Mouse (Mus musculus) heart, embryonic 16.5 days (tissue): ENCODE measurements around the gene Tinagl1. TPM values are rescaled to one million over a fixed set of nuclear protein-coding genes. Genes with fewer than 3 reads are reported as not detected.

ENCODE experiments used
- ATAC-seq: fragments of 200-750 bp; cut with Nextera tagmentation; replicated peaks from 2 replicates; pipeline ENCODE4 v1.8.0; 2017; ENCODE audit warnings: moderate number of reproducible peaks; ENCODE audit not compliant: insufficient read depth, low FRiP score; ENCODE audit errors: extremely low read depth
- H3K27ac ChIP-seq: fragments of 300-500 bp; sonication (generic); 2 replicates; pipeline ENCODE4 v1.5.1; 2014; ENCODE audit warnings: mild to moderate bottlenecking, low read length, control low read depth, moderate library complexity
- H3K27me3 ChIP-seq: fragments of 300-500 bp; sonication (generic); 2 replicates; pipeline ENCODE4 v1.6.1; 2014; ENCODE audit warnings: low read length, mixed read lengths; ENCODE audit not compliant: control insufficient read depth, insufficient read depth
- H3K36me3 ChIP-seq: fragments of 300-500 bp; sonication (generic); 2 replicates; pipeline ENCODE4 v1.6.1; 2014; ENCODE audit not compliant: control insufficient read depth, insufficient read depth
- H3K4me1 ChIP-seq: fragments of 300-500 bp; sonication (generic); 2 replicates; pipeline ENCODE4 v1.6.1; 2014; ENCODE audit warnings: low read length, mixed read lengths; ENCODE audit not compliant: control insufficient read depth, insufficient read depth
- H3K4me2 ChIP-seq: fragments of 300-500 bp; sonication (generic); 2 replicates; pipeline ENCODE4 v1.6.1; 2014; ENCODE audit warnings: low read depth, mild to moderate bottlenecking, control low read depth, low read length
- H3K4me3 ChIP-seq: fragments of 300-500 bp; sonication (generic); 2 replicates; pipeline ENCODE4 v1.5.1; 2014; ENCODE audit warnings: mild to moderate bottlenecking, control low read depth, low read length
- H3K9ac ChIP-seq: fragments of 300-500 bp; sonication (generic); 2 replicates; pipeline ENCODE4 v1.6.1; 2014; ENCODE audit warnings: low read length, control low read depth
- H3K9me3 ChIP-seq: fragments of 300-500 bp; sonication (generic); replicated peaks from 2 replicates; pipeline ENCODE4 v1.6.1; 2016; ENCODE audit warnings: low read length; ENCODE audit not compliant: control insufficient read depth
- WGBS: fragments of 180-500 bp; shearing (Covaris S2); extraction: QIAGEN DNeasy Blood & Tissue Kit; methylation state at CpG from one replicate; pipeline ENCODE4 v1.1.7; 2014; 5-methylcytosine and 5-hydroxymethylcytosine counted together
- polyA plus RNA-seq: library from polyadenylated mRNA; unstranded; fragments of >200 nt; fragmentation: Nextera tagmentation; extraction: Ambion mirVana; gene quantifications from 2 replicates; pipeline ENCODE4 v1.2.1, GENCODE M21; 2015

The Tinagl1 gene
- polyA plus RNA-seq, 1 experiment from 2014 or later = 61.2 TPM

DNA sequence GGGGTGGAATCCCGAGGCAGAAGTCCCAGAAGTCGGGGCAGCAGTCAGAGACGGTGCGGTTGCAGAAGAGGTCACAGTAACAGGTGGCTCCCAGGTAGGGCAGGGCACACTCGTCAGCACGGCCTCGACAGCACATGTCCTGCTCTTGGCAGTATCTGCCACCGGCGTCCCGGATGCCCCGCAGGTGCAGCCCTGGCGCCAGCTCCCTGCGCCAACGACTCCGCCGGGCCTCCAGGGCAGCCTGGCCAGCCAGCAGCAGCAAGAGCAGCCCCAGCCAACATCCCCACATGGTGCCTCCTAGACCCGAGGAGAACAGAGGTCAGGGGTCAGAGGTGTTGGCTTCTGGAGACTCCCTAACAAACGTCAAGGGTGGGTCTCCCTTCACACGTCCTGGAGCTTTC is 1.0 kb downstream of the Tinagl1 start:
- Histone ChIP-seq H3K36me3 (no peaks in the 10 kb centered on the region), H3K4me3 (peak overlapping the region; percentile 50), H3K9me3 (no peaks in the 10 kb centered on the region), H3K9ac (peak overlapping the region; percentile 72), H3K27ac (peak overlapping the region; percentile 10; the same call in 1 of the 2 replicates), H3K4me1 (peaks cover 68% of the 10 kb centered on the region), H3K27me3 (no peaks in the 10 kb centered on the region), H3K4me2 (peak overlapping the region; percentile 66)
- WGBS = 43% methylated on average over 19 of the region's 19 CpGs
- no peak for ATAC-seq

DNA sequence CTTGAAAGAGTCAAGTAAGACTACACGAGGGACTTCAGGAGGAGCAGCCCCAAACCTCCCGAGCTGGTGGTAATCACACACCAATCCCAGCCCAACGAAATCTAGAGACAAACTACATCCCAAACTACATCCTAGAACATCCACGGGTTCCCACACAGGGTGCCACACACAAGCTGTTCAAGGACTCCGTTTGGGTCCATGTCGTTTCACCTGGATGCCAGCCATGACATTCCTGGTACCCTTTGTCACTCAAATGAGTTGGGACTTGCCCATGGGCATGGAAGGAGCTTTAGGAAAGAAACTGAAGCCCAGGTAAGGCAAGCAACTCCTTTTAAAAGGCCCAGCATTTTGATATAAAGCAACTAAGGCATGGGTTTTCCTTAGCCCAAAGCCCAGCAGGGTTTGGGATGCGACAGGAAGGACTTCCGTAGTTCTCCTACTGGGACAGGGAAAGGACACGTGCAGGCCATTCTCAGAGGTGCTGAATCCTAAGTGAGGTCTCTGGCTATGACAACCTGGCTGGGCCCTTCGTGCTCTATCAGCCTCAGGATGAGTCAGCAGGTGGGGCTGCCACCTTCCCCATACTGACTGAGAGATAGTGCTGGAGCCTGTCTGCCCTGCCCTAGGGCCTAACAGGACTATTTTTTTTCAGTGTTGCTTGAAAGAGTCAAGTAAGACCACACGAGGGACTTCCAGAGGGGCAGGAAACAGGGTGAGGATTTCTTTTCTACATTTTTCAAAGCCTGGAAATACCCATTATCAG is 1.7 kb downstream of the Tinagl1 start:
- H3K36me3 ChIP-seq = no peaks in the 10 kb centered on the region
- peak overlapping the region; percentile 66 for H3K4me2 ChIP-seq
- H3K4me1 ChIP-seq = peaks cover 74% of the 10 kb centered on the region
- H3K4me3 ChIP-seq = peak overlapping the region; percentile 50
- H3K9ac ChIP-seq = no peak overlapping the region; the same call in 1 of the 2 replicates
- H3K9me3 ChIP-seq = no peaks in the 10 kb centered on the region
- H3K27ac ChIP-seq = peak overlapping the region; percentile 88
- 54% methylated on average over 11 of the region's 11 CpGs for WGBS
- no peaks in the 10 kb centered on the region for H3K27me3 ChIP-seq
- ATAC-seq = no peak

DNA sequence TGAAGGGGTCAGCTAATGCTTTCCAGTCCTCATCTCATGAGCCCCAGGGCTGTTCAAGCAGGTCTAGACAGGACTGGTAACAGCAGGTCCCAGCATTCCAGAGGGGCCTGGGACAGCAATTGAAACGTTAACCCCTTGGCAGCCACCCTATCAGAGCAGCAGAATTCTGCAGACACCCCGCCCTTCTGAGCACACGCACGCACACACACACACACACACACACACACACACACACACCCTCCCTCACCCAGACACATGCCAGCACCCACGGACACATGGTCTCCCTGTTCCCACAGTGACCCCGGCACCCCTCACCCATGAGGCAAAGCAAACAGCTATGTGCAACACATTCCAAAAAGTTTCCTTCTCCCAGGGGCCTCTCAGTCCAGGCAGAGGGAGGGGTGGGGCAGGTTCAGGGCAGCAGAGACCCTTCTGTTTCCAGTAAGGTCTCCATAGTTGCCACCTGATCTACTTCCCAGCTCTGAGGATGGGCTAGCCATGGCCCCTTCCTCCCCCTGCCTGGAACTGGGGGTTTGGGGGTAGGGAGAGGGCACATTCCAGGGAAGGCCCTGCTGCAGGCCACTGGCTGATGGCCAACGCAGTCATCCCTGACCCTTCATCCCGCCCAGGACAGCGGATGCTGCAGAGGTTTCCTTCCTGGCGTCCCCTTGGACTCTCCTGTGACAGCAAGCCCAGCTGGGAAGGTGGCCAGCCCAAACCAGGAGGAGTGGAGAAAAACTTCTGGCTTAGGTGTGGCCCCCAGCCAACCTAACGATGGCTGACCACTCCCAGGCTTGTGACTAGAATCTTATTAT is 2.8 kb downstream of the Tinagl1 start:
- Histone ChIP-seq H3K4me2 (peak overlapping the region; percentile 66), H3K27ac (peak overlapping the region; percentile 88), H3K27me3 (no peaks in the 10 kb centered on the region), H3K9ac (peak overlapping the region; percentile 64), H3K4me3 (peak overlapping the region; percentile 21), H3K4me1 (peaks cover 78% of the 10 kb centered on the region), H3K36me3 (no peaks in the 10 kb centered on the region), H3K9me3 (no peaks in the 10 kb centered on the region)
- 9% methylated on average over 11 of the region's 11 CpGs for WGBS
- ATAC-seq = peak; percentile 46; the same call in 1 of the 2 replicates

DNA sequence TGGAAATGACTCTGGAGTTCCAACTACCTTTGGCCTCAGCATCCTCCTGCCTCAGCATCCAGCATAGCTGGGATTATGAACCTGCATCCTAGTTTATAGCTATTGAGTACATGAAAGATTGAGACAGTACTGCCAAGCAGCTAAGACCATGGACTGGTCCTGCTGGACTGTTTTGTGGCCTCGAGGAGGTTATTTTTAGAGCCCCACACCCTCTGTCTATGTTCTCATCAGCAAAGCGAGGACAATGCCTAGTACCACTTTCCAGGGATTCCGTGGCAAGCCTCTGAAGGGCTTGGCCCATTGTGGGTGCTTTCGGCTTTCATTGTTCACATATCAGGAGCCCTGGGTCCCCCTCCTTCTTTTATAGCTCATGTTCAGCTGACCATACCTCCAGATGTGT is 4.6 kb downstream of the Tinagl1 start:
- no peak overlapping the region for H3K9ac ChIP-seq
- H3K4me2 ChIP-seq = no peak overlapping the region
- H3K36me3 ChIP-seq = no peaks in the 10 kb centered on the region
- no peak for ATAC-seq
- no peaks in the 10 kb centered on the region for H3K27me3 ChIP-seq
- WGBS = 44% methylated on average over 4 of the region's 4 CpGs
- peak overlapping the region; percentile 2 for H3K27ac ChIP-seq
- H3K4me3 ChIP-seq = no peak overlapping the region
- peaks cover 75% of the 10 kb centered on the region for H3K4me1 ChIP-seq
- H3K9me3 ChIP-seq = no peaks in the 10 kb centered on the region

- no peak overlapping the region for H3K9ac ChIP-seq
- peak overlapping the region; percentile 90 for H3K27ac ChIP-seq
- ATAC-seq = no peak
- no peaks in the 10 kb centered on the region for H3K9me3 ChIP-seq
- H3K36me3 ChIP-seq = no peaks in the 10 kb centered on the region
- no peaks in the 10 kb centered on the region for H3K27me3 ChIP-seq
- no peak overlapping the region for H3K4me3 ChIP-seq
- 83% methylated on average over 16 of the region's 16 CpGs for WGBS
- no peak overlapping the region for H3K4me2 ChIP-seq
- H3K4me1 ChIP-seq = peaks cover 67% of the 10 kb centered on the region
Observed at GRCm38 (mm10) chr4:130169411-130169971, 5.4 kb downstream of the Tinagl1 start.

GRCm38 (mm10) chr4:130168280-130169183 is 6.4 kb downstream of the Tinagl1 start:
- Histone ChIP-seq H3K9me3 (no peaks in the 10 kb centered on the region), H3K4me3 (no peak overlapping the region; the same call in 1 of the 2 replicates), H3K27me3 (no peaks in the 10 kb centered on the region), H3K4me1 (peaks cover 66% of the 10 kb centered on the region), H3K27ac (peak overlapping the region; percentile 90), H3K36me3 (no peaks in the 10 kb centered on the region), H3K9ac (peak overlapping the region; percentile 62), H3K4me2 (peak overlapping the region; percentile 59)
- ATAC-seq = peak; percentile 80
- 34% methylated on average over 16 of the region's 16 CpGs for WGBS

DNA sequence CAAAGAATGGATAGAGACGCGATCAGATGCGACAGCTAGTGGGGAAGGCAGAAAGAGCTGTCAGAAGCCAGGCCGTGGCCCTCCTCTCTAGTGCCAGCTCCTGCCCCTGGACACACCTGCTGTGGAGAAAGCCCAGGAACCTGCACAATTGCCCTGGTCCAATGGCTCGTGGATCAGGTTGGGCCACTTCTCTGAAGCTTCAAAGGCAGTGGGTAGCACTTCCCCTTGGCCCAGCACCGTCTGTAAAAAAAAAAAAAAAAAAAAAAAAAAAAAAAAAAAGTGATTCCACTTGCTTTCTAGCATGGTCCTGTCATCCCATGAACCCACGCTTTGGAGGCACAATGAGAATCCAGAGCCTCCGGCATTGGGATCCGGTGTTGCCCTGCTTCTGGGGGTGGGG is 7.1 kb downstream of the Tinagl1 start:
- H3K36me3 ChIP-seq = no peaks in the 10 kb centered on the region
- 30% methylated on average over 9 of the region's 9 CpGs for WGBS
- no peak overlapping the region; the same call in 1 of the 2 replicates for H3K4me3 ChIP-seq
- peak overlapping the region; percentile 90 for H3K27ac ChIP-seq
- peaks cover 67% of the 10 kb centered on the region for H3K4me1 ChIP-seq
- H3K27me3 ChIP-seq = no peaks in the 10 kb centered on the region
- no peaks in the 10 kb centered on the region for H3K9me3 ChIP-seq
- peak overlapping the region; percentile 59 for H3K4me2 ChIP-seq
- ATAC-seq = 0 out of 2 replicates have a peak, but pooled peaks have one; percentile 0
- peak overlapping the region; percentile 62 for H3K9ac ChIP-seq

DNA sequence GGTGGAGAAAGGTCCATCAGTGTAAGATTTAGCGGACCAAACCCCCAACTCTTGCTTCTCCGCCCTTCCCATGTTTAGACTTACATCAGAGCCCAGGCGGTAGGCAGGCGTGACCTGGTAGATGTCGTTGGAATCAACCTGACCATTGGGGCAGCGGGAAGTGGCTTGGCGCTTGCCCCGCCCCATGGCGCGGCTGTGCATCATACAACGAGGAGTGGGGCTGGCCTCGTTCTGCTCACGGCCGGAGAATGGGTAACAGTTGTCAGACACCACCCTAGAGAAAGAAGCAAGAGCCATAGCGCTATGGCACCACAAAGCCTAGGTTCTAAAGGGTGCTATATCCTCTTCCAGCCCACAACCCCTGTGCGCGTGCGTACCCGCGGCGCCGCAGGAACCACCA is 7.6 kb downstream of the Tinagl1 start:
- no peaks in the 10 kb centered on the region for H3K9me3 ChIP-seq
- H3K36me3 ChIP-seq = no peaks in the 10 kb centered on the region
- peak overlapping the region; percentile 59 for H3K4me2 ChIP-seq
- ATAC-seq = no peak
- H3K4me1 ChIP-seq = peaks cover 64% of the 10 kb centered on the region
- 69% methylated on average over 22 of the region's 22 CpGs for WGBS
- no peak overlapping the region for H3K4me3 ChIP-seq
- peak overlapping the region; percentile 62 for H3K9ac ChIP-seq
- no peaks in the 10 kb centered on the region for H3K27me3 ChIP-seq
- H3K27ac ChIP-seq = peak overlapping the region; percentile 90
